Mouse (Mus musculus): Measurements from ENCODE around the gene Ogdhl.
A peak's percentile ranks its signal among the peaks of the same experiment; 100 is the strongest.
"Not testable (repeated sequence)": the region's sequence is repeated elsewhere in the genome, so short reads cannot be mapped to it uniquely, and the experiment has no call there.

Ogdhl gene

GRCm38 (mm10) chr14:32321732-32322685, at the start of gene Ogdhl:
Gene Ogdhl, plus strand, starts transcription at chr14:32322019.
- DNase-seq, result peak; percentile 76 to 79

DNA sequence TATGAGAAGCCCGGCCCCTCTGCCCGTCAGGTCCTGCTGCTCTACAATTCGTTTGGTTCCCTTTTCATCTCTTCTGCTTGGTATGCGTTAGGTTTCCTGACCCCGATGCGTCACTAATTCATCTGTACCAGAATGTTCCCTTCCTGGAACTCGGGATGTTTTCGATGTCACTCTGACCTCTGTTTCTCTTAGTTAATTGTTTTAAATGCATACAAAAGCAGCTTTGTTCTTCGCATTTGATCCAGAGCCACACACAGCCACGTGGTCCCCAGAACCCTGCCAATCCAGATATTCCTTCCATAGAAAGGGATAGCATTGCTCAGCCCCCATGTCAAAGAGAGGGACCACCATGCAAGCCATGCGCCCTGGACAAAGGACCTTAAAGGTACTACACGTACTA, 20.2 kb upstream of the Ogdhl start:
- no peak for DNase-seq

DNA sequence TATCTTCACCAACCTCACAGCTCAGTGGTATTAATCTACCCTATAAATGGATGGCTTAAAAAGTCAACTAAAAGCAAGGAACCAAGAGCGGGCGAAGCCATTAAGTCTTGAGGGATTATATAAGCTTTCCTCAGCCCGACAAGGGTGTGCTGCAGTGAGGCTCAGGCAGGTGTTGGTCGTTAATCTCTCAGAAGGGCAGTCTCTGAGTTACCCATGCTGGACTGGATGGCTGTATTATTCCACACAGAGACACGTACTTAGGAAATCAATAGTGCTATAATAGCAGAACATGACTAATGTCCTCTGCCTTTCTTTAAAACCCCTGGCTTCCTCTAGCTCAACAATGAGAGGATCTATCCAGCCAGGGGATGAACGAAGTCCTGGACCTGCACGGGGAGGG, 19.4 kb upstream of the Ogdhl start:
- no peak for DNase-seq

DNA sequence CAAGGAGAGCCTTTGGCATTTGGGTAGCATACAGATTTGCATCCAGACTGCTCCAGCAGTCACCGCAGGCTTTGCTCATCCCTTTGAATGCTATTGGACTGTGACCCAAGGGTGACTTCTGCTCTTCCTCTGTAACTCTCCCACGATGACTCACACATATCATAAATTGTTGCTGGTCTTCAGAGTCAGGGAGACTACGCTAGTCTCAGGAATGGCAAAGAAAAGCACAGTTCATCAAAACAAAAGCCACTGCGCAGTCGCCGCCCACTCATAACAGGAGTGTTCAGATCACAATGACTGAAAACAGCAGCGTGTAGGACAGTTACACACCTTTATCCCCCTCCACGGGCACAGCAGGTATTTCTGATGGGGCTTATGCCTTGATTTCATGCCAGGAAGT, 16.9 kb upstream of the Ogdhl start:
- DNase-seq, result no peak

- peak; percentile 31 to 51 for DNase-seq
Measured at GRCm38 (mm10) chr14:32309876-32310275, 11.9 kb upstream of the Ogdhl start.

DNA sequence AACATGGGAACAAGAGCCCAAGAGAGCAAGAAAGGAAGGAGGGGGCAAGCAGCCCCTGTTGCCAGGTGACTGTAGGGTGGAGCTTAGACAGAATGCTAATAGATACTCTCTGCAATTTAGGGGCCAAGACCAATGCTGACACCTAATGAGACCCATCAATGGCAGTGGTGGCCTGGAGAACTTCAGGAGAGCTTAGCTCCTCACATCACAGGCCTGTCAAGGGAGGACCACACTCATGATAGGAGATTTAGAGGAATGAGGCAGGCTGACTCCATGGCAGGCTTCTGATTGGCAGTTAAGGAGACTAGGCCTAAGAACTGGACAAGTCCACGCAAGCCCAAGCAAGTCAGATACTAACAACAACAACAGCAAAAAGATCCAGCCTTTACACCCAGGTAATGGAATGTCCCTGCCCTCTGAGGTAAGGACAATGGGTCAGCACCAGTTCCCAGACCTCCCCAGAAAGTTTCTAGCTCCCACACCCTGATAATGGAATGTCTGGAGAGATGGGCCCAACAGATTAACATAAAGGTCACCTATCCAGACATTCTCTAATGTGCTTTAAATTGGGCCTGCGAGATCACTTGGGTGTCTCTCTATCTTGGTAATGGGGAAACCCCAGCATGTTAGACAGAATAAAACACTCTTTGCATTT, 10.3 kb upstream of the Ogdhl start:
- no peak for DNase-seq

GRCm38 (mm10) chr14:32317822-32318221, 4.0 kb upstream of the Ogdhl start:
- no peak for DNase-seq

GRCm38 (mm10) chr14:32323221-32323620, 1.4 kb downstream of the Ogdhl start:
- no peak for DNase-seq

GRCm38 (mm10) chr14:32327366-32327765, 5.5 kb downstream of the Ogdhl start:
- no peak for DNase-seq

- DNase-seq, result no peak
Measured at GRCm38 (mm10) chr14:32332515-32333445, 11.0 kb downstream of the Ogdhl start.

GRCm38 (mm10) chr14:32336021-32336420, 14.2 kb downstream of the Ogdhl start:
- DNase-seq, result no peak

- no peak for DNase-seq
Measured at GRCm38 (mm10) chr14:32336547-32336946, 14.7 kb downstream of the Ogdhl start.

- no peak for DNase-seq
Measured at GRCm38 (mm10) chr14:32341823-32342222, 20.0 kb downstream of the Ogdhl start.

GRCm38 (mm10) chr14:32344176-32344575, 22.4 kb downstream of the Ogdhl start:
- DNase-seq, result no peak

GRCm38 (mm10) chr14:32344694-32345093, 22.9 kb downstream of the Ogdhl start:
- no peak for DNase-seq

DNA sequence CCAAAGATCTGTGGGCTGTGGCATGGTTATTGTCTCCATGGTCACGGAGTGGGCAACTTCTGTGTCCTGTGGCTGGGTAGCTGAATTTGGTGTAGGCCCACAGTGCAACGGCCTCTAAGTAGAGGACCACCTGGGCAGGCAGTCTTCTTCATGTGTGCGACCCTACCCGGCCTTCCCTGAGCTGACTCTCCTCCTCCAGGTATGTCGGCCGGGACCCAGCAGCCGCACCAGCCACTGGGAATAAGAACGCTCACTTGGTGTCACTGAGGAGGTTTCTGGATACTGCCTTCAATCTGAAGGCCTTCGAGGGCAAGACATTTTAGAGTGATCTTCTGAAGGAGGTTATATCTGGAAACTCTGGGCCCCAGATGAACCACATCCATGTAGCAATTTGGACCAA, 25.5 kb downstream of the Ogdhl start:
- no peak for DNase-seq

GRCm38 (mm10) chr14:32351181-32351920, 29.5 kb downstream of the Ogdhl start:
- DNase-seq, result not testable (repeated sequence)

DNA sequence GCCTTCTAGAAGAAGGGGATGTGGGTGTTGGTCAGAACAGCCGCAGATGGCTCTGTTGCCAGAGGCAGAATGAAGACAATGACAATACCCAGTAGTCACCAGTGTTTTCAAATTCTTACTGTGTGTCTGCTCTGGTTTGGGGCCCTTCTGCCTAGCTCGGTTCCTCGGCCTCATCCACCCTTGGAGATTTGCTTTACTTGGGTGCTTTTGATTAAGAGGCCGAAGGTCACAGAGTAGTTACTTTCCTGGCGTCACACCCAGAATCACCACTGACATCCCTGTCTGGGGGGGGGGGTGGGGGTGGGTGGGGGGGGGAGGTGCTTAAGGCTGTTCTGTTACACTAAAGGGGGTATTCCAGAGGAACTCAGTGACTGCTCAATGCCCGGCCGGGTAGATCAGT, 42.5 kb downstream of the Ogdhl start:
- DNase-seq, result no peak

GRCm38 (mm10) chr14:32369756-32370155, 47.9 kb downstream of the Ogdhl start:
- DNase-seq, result no peak

- no peak for DNase-seq
Measured at GRCm38 (mm10) chr14:32372510-32372909, 50.7 kb downstream of the Ogdhl start.

GRCm38 (mm10) chr14:32379395-32380098, 57.7 kb downstream of the Ogdhl start:
- no peak for DNase-seq

GRCm38 (mm10) chr14:32380099-32380480, 58.3 kb downstream of the Ogdhl start:
- no peak for DNase-seq

All from lung, postnatal 4 days (tissue).